Mouse (Mus musculus) hindbrain, embryonic 12.5 days (tissue): ENCODE data around the gene Gm7954. TPM values are rescaled to one million over a fixed set of nuclear protein-coding genes. Genes with fewer than 3 reads are reported as not detected.
"Not testable (repeated sequence)": the region's sequence is repeated elsewhere in the genome, so short reads cannot be mapped to it uniquely, and the experiment has no call there.

Experiments
- ATAC-seq: fragments of 200-750 bp; cut with Nextera tagmentation; 2 replicates; pipeline ENCODE4 v1.8.0; 2017; ENCODE audit warnings: moderate TSS enrichment; ENCODE audit not compliant: low FRiP score
- H3K27ac ChIP-seq: fragments of 300-500 bp; sonication (generic); 2 replicates; pipeline ENCODE4 v1.5.1; 2016; ENCODE audit warnings: mild to moderate bottlenecking
- H3K27me3 ChIP-seq: fragments of 300-500 bp; sonication (generic); 2 replicates; pipeline ENCODE4 v1.6.1; 2016; ENCODE audit warnings: mild to moderate bottlenecking
- H3K36me3 ChIP-seq: fragments of 300-500 bp; sonication (generic); 2 replicates; pipeline ENCODE4 v1.6.1; 2016; ENCODE audit warnings: mild to moderate bottlenecking
- H3K4me1 ChIP-seq: fragments of 300-500 bp; sonication (generic); 2 replicates; pipeline ENCODE4 v1.6.1; 2016
- H3K4me2 ChIP-seq: fragments of 300-500 bp; sonication (generic); replicated peaks from 2 replicates; pipeline ENCODE4 v1.6.1; 2016; ENCODE audit warnings: mild to moderate bottlenecking
- H3K4me3 ChIP-seq: fragments of 300-500 bp; sonication (generic); 2 replicates; pipeline ENCODE4 v1.5.1; 2016; ENCODE audit warnings: mild to moderate bottlenecking
- H3K9ac ChIP-seq: fragments of 300-500 bp; sonication (generic); 2 replicates; pipeline ENCODE4 v1.6.1; 2016; ENCODE audit warnings: mild to moderate bottlenecking, moderate library complexity
- H3K9me3 ChIP-seq: fragments of 300-500 bp; sonication (generic); replicated peaks from 2 replicates; pipeline ENCODE4 v1.6.1; 2016; ENCODE audit warnings: mild to moderate bottlenecking
- WGBS: fragments of 180-500 bp; shearing (Covaris S2); methylation state at CpG from one replicate; pipeline ENCODE4 v1.1.7; 2016; 5-methylcytosine and 5-hydroxymethylcytosine counted together
- polyA plus RNA-seq: library from polyadenylated mRNA; unstranded; fragments of >200 nt; fragmentation: Nextera tagmentation; extraction: Ambion mirVana; gene quantifications from 2 replicates; pipeline ENCODE4 v1.2.1, GENCODE M21; 2016

Gm7954 gene
- not detected in 2 replicates for polyA plus RNA-seq

- not testable (repeated sequence) for H3K9ac ChIP-seq, H3K4me1 ChIP-seq, H3K4me2 ChIP-seq, H3K4me3 ChIP-seq, H3K36me3 ChIP-seq, H3K27me3 ChIP-seq, H3K9me3 ChIP-seq, ATAC-seq, H3K27ac ChIP-seq
- WGBS = no CpG with 5 or more reads among the region's 2 CpGs
Observed at GRCm38 (mm10) chr14:41453418-41453817, at the start of gene Gm7954. Gm7954 (minus strand) TSS chr14:41453518.

GRCm38 (mm10) chr14:41489385-41489784 lies 36.1 kb upstream of the Gm7954 start, which contains the start of gene Gm3486:
Gm3486 (minus strand) TSS chr14:41489485.
- not testable (repeated sequence) for H3K4me2 ChIP-seq, H3K9me3 ChIP-seq, H3K4me3 ChIP-seq, ATAC-seq, H3K4me1 ChIP-seq, H3K36me3 ChIP-seq, H3K27ac ChIP-seq, H3K9ac ChIP-seq, H3K27me3 ChIP-seq

- H3K27me3 ChIP-seq, ATAC-seq, H3K4me1 ChIP-seq, H3K9ac ChIP-seq, H3K4me3 ChIP-seq, H3K27ac ChIP-seq, H3K36me3 ChIP-seq, H3K9me3 ChIP-seq: not testable (repeated sequence)
- H3K4me2 ChIP-seq = peak overlapping the region; percentile 34
- 22% methylated on average over 13 of the region's 16 CpGs for WGBS
Observed at GRCm38 (mm10) chr14:41425393-41426075, 27.8 kb downstream of the Gm7954 start.

- WGBS = 9% methylated on average over 14 of the region's 14 CpGs
- H3K27me3 ChIP-seq, H3K9me3 ChIP-seq, H3K36me3 ChIP-seq, H3K4me1 ChIP-seq, ATAC-seq, H3K9ac ChIP-seq, H3K27ac ChIP-seq, H3K4me3 ChIP-seq: not testable (repeated sequence)
- peak overlapping the region; percentile 34 for H3K4me2 ChIP-seq
Observed at GRCm38 (mm10) chr14:41424694-41425093, 28.6 kb downstream of the Gm7954 start.

- 80% methylated on average over 1 of the region's 2 CpGs for WGBS
- H3K4me2 ChIP-seq, H3K9ac ChIP-seq, ATAC-seq, H3K27ac ChIP-seq, H3K9me3 ChIP-seq, H3K4me1 ChIP-seq, H3K4me3 ChIP-seq, H3K36me3 ChIP-seq, H3K27me3 ChIP-seq: not testable (repeated sequence)
Observed at GRCm38 (mm10) chr14:41408181-41408580, 45.1 kb downstream of the Gm7954 start, which contains the start of gene Gm6482. Gm6482 (minus strand) TSS chr14:41408281.

Other genes with a start within 250 kb of the Gm7954 start
- 0.21 TPM in 1 of 2 replicates, not detected in the other for gene Gm2832, start 174.7 kb downstream of the Gm7954 start, polyA plus RNA-seq
- gene Gm5798, start 104.9 kb downstream of the Gm7954 start, polyA plus RNA-seq = not detected in 2 replicates
- gene Gm7945, start 67.1 kb downstream of the Gm7954 start, polyA plus RNA-seq = not detected in 2 replicates
- not detected in 2 replicates for gene Gm6482, start 45.2 kb downstream of the Gm7954 start, polyA plus RNA-seq
- gene Gm3486, start 36.0 kb upstream of the Gm7954 start, polyA plus RNA-seq = not detected in 2 replicates
- gene Gm7970, start 102.1 kb upstream of the Gm7954 start, polyA plus RNA-seq = not detected in 2 replicates
- not detected in 2 replicates for gene 1700049E17Rik2, start 119.7 kb upstream of the Gm7954 start, polyA plus RNA-seq
- not detected in 2 replicates for gene Gm3072, start 171.1 kb upstream of the Gm7954 start, polyA plus RNA-seq
- gene Gm3676, start 193.0 kb upstream of the Gm7954 start, polyA plus RNA-seq = not detected in 2 replicates
- gene Gm8068, start 248.4 kb upstream of the Gm7954 start, polyA plus RNA-seq = not detected in 2 replicates